Mouse (Mus musculus) MEL (cell line): ENCODE data around the gene Chil1. TPM values are rescaled to one million over a fixed set of nuclear protein-coding genes. Genes with fewer than 3 reads are reported as not detected.

ENCODE experiments used
- DNase-seq: peaks from one replicate; pipeline ENCODE4 v3.0.0; 2011; ENCODE audit warnings: low read depth, low spot score
- H3K27ac ChIP-seq: 2 replicates; pipeline ENCODE4 v1.5.1; 2012; ENCODE audit warnings: low read depth, mild to moderate bottlenecking, control low read depth, low read length, moderate library complexity; ENCODE audit not compliant: control insufficient read depth
- H3K27me3 ChIP-seq, 2 experiments: fragments of 150-350 bp in 1 of 2; sonication (generic) in 1 of 2; 2 replicates each; pipeline ENCODE4 v1.6.1; 2012; ENCODE audit warnings: low read length in 2 of 2, mild to moderate bottlenecking in 2 of 2, improper control_type of control experiment in 1 of 2, moderate library complexity in 1 of 2; ENCODE audit not compliant: insufficient read depth in 2 of 2, control insufficient read depth in 1 of 2
- H3K36me3 ChIP-seq, 2 experiments: 2 replicates each; pipeline ENCODE4 v1.6.1; 2012 to 2014; ENCODE audit warnings: low read length in 2 of 2, improper control_type of control experiment in 1 of 2, inconsistent platforms in 1 of 2, mild to moderate bottlenecking in 1 of 2; ENCODE audit not compliant: insufficient read depth in 2 of 2, control insufficient read depth in 1 of 2
- H3K4me1 ChIP-seq, 2 experiments: fragments of 150-350 bp in 1 of 2; sonication (generic) in 1 of 2; 2 replicates each; pipeline ENCODE4 v1.6.1; 2012; ENCODE audit warnings: low read length in 2 of 2, improper control_type of control experiment in 1 of 2, mild to moderate bottlenecking in 1 of 2; ENCODE audit not compliant: insufficient read depth in 2 of 2, control insufficient read depth in 1 of 2
- H3K4me3 ChIP-seq, 2 experiments: fragments of 150-350 bp in 1 of 2; sonication (generic) in 1 of 2; 2 replicates each; pipeline ENCODE4 v1.5.1; 2012; ENCODE audit warnings: low read depth in 2 of 2, low read length in 2 of 2, mild to moderate bottlenecking in 2 of 2, moderate library complexity in 2 of 2, control low read depth in 1 of 2, improper control_type of control experiment in 1 of 2; ENCODE audit not compliant: control insufficient read depth in 1 of 2, insufficient read depth in 1 of 2
- H3K79me2 ChIP-seq: 2 replicates; pipeline ENCODE4 v1.6.1; 2012; ENCODE audit warnings: mild to moderate bottlenecking, low read length, moderate library complexity; ENCODE audit not compliant: control insufficient read depth, poor library complexity, insufficient read depth
- H3K9ac ChIP-seq: 2 replicates; pipeline ENCODE4 v1.6.1; 2012; ENCODE audit warnings: low read depth, mild to moderate bottlenecking, control low read depth, low read length, moderate library complexity; ENCODE audit not compliant: control insufficient read depth, poor library complexity, severe bottlenecking
- H3K9me3 ChIP-seq: fragments of 150-350 bp; sonication (generic); replicated peaks from 2 replicates; pipeline ENCODE4 v1.6.1; 2012; ENCODE audit warnings: mild to moderate bottlenecking, low read length, improper control_type of control experiment, moderate library complexity; ENCODE audit not compliant: insufficient read depth
- CHD1 ChIP-seq: IDR thresholded peaks from 2 replicates; pipeline ENCODE4 v1.6.1; 2012; ENCODE audit warnings: low read depth, mild to moderate bottlenecking, inconsistent platforms, low read length, improper control_type of control experiment
- CHD2 ChIP-seq: IDR thresholded peaks from 2 replicates; pipeline ENCODE4 v1.6.1; 2011; ENCODE audit warnings: low read length, improper control_type of control experiment
- ELF1 ChIP-seq: IDR thresholded peaks from 2 replicates; pipeline ENCODE4 v1.6.1; 2014; ENCODE audit warnings: low read depth, mild to moderate bottlenecking, inconsistent platforms, low read length, improper control_type of control experiment, moderate library complexity
- EP300 ChIP-seq, 2 experiments: IDR thresholded peaks; 2 replicates each; pipeline ENCODE4 v1.6.1; 2011; ENCODE audit warnings: improper control_type of control experiment in 2 of 2, low read length in 2 of 2, low read depth in 1 of 2, mild to moderate bottlenecking in 1 of 2
- ETS1 ChIP-seq: IDR thresholded peaks from 2 replicates; pipeline ENCODE4 v1.6.1; 2012; ENCODE audit warnings: low read depth, mild to moderate bottlenecking, inconsistent platforms, low read length, improper control_type of control experiment, moderate library complexity
- GABPA ChIP-seq: IDR thresholded peaks from 2 replicates; pipeline ENCODE4 v1.6.1; 2012; ENCODE audit warnings: low read depth, mild to moderate bottlenecking, inconsistent platforms, low read length, improper control_type of control experiment, moderate library complexity
- HCFC1 ChIP-seq: IDR thresholded peaks from 2 replicates; pipeline ENCODE4 v1.6.1; 2012; ENCODE audit warnings: low read depth, mild to moderate bottlenecking, inconsistent platforms, low read length, improper control_type of control experiment, moderate library complexity
- JUND ChIP-seq: IDR thresholded peaks from 2 replicates; pipeline ENCODE4 v1.6.1; 2011; ENCODE audit warnings: low read depth, mild to moderate bottlenecking, improper control_type of control experiment, low read length
- KAT2A ChIP-seq: conservative IDR thresholded peaks from 2 replicates; pipeline ENCODE4 v1.6.1; 2012; ENCODE audit warnings: low read depth, low read length, improper control_type of control experiment, inconsistent platforms
- MAFK ChIP-seq: IDR thresholded peaks from 2 replicates; pipeline ENCODE4 v1.6.1; 2011; ENCODE audit warnings: low read depth, mild to moderate bottlenecking, low read length, improper control_type of control experiment, borderline replicate concordance
- MAX ChIP-seq: IDR thresholded peaks from 2 replicates; pipeline ENCODE4 v1.6.1; 2011; ENCODE audit warnings: low read length, improper control_type of control experiment
- MAZ ChIP-seq: IDR thresholded peaks from 2 replicates; pipeline ENCODE4 v1.6.1; 2012; ENCODE audit warnings: low read depth, mild to moderate bottlenecking, inconsistent platforms, low read length, improper control_type of control experiment
- MEF2A ChIP-seq: IDR thresholded peaks from 2 replicates; pipeline ENCODE4 v1.6.1; 2014; ENCODE audit warnings: low read depth, mild to moderate bottlenecking, inconsistent platforms, low read length, improper control_type of control experiment; ENCODE audit not compliant: poor library complexity, insufficient replicate concordance, severe bottlenecking; ENCODE audit errors: extremely low read depth
- MXI1 ChIP-seq: IDR thresholded peaks from 2 replicates; pipeline ENCODE4 v1.6.1; 2011; ENCODE audit warnings: mild to moderate bottlenecking, low read depth, low read length, improper control_type of control experiment
- MYC ChIP-seq: IDR thresholded peaks from 2 replicates; pipeline ENCODE4 v1.6.1; 2011; ENCODE audit warnings: low read depth, mild to moderate bottlenecking, low read length, improper control_type of control experiment, moderate library complexity
- NRF1 ChIP-seq: IDR thresholded peaks from 2 replicates; pipeline ENCODE4 v1.6.1; 2014; ENCODE audit warnings: low read depth, mild to moderate bottlenecking, inconsistent platforms, low read length, improper control_type of control experiment, moderate library complexity; ENCODE audit not compliant: poor library complexity, insufficient read depth, severe bottlenecking
- POLR2AphosphoS2 ChIP-seq: IDR thresholded peaks from 2 replicates; pipeline ENCODE4 v1.6.1; 2011; ENCODE audit warnings: low read length, improper control_type of control experiment
- POLR2AphosphoS5 ChIP-seq: IDR thresholded peaks from 2 replicates; pipeline ENCODE4 v1.6.1; 2012; ENCODE audit warnings: low read depth, borderline replicate concordance, mild to moderate bottlenecking, inconsistent platforms, low read length, moderate library complexity, mixed read lengths
- RAD21 ChIP-seq: IDR thresholded peaks from 2 replicates; pipeline ENCODE4 v1.6.1; 2011; ENCODE audit warnings: mild to moderate bottlenecking, low read depth, low read length, improper control_type of control experiment
- RCOR1 ChIP-seq: IDR thresholded peaks from 2 replicates; pipeline ENCODE4 v1.6.1; 2012; ENCODE audit warnings: low read depth, mild to moderate bottlenecking, inconsistent platforms, low read length, improper control_type of control experiment
- SMC3 ChIP-seq: IDR thresholded peaks from 2 replicates; pipeline ENCODE4 v1.6.1; 2011; ENCODE audit warnings: low read depth, low read length, improper control_type of control experiment
- TAL1 ChIP-seq: IDR thresholded peaks from 2 replicates; pipeline ENCODE4 v1.6.1; 2012; ENCODE audit warnings: mild to moderate bottlenecking, inconsistent platforms, low read length, moderate library complexity, mixed read lengths
- TBP ChIP-seq: IDR thresholded peaks from 2 replicates; pipeline ENCODE4 v1.8.0; 2011; ENCODE audit warnings: low read depth, low read length, improper control_type of control experiment
- TCF12 ChIP-seq: IDR thresholded peaks from 2 replicates; pipeline ENCODE4 v1.6.1; 2014; ENCODE audit warnings: low read depth, mild to moderate bottlenecking, inconsistent platforms, low read length, improper control_type of control experiment, moderate library complexity
- UBTF ChIP-seq: IDR thresholded peaks from 2 replicates; pipeline ENCODE4 v1.6.1; 2012; ENCODE audit warnings: low read depth, mild to moderate bottlenecking, inconsistent platforms, low read length, improper control_type of control experiment, moderate library complexity, borderline replicate concordance; ENCODE audit not compliant: insufficient read depth
- USF1 ChIP-seq: IDR thresholded peaks from 2 replicates; pipeline ENCODE4 v1.6.1; 2014; ENCODE audit warnings: low read depth, mild to moderate bottlenecking, inconsistent platforms, low read length, improper control_type of control experiment, moderate library complexity
- USF2 ChIP-seq, 2 experiments: IDR thresholded peaks; 2 replicates each; pipeline ENCODE4 v1.6.1; 2011 to 2012; ENCODE audit warnings: improper control_type of control experiment in 2 of 2, low read length in 2 of 2, borderline replicate concordance in 1 of 2, inconsistent platforms in 1 of 2, low read depth in 1 of 2, mild to moderate bottlenecking in 1 of 2; ENCODE audit not compliant: insufficient read depth in 1 of 2
- ZKSCAN1 ChIP-seq: IDR thresholded peaks from 2 replicates; pipeline ENCODE4 v1.6.1; 2012; ENCODE audit warnings: low read depth, mild to moderate bottlenecking, inconsistent platforms, low read length, improper control_type of control experiment, moderate library complexity
- ZMIZ1 ChIP-seq: IDR thresholded peaks from 2 replicates; pipeline ENCODE4 v1.6.1; 2012; ENCODE audit warnings: low read depth, mild to moderate bottlenecking, inconsistent platforms, low read length, improper control_type of control experiment, moderate library complexity
- polyA plus RNA-seq, 2 experiments: library from polyadenylated mRNA; stranded (reverse) in 1 of 2; unstranded in 1 of 2; fragments of >175 nt in 1 of 2; fragments of >200 nt in 1 of 2; gene quantifications; 2 replicates each; pipeline versions ENCODE4 v1.2.1 to v1.2.4; 2012; ENCODE audit warnings: low replicate concordance in 2 of 2, low read depth in 1 of 2; ENCODE audit not compliant: insufficient read length in 2 of 2, insufficient read depth in 1 of 2, missing spikeins in 1 of 2
- total RNA-seq: library from RNA; depleted of rRNA; stranded (reverse); fragments of 300-350 nt; gene quantifications from 2 replicates; pipeline ENCODE4 v1.2.3, GENCODE M21; 2012

Chil1 gene
- total and polyA plus RNA-seq, 3 experiments = not detected

- H3K4me1 ChIP-seq = 0 out of 4 replicates have a peak, but pooled peaks cover 0 to 4% of the 10 kb centered on the region in 2 experiments
- no peak overlapping the region for H3K9ac ChIP-seq
- H3K36me3 ChIP-seq = no peaks in the 10 kb centered on the region
- peaks cover 2 to 8% of the 10 kb centered on the region in 2 experiments; a peak in 3 of 4 replicates for H3K27me3 ChIP-seq
- no peaks in the 10 kb centered on the region for H3K79me2 ChIP-seq
- no peak overlapping the region for H3K4me3 ChIP-seq
- no peaks in the 10 kb centered on the region for H3K9me3 ChIP-seq
- TF ChIP-seq ZKSCAN1 = no peak
- no peak for TF ChIP-seq MAX
- no peak for TF ChIP-seq USF2 (IDR thresholded peaks at IDR 0.05; ENCODE audit: borderline replicate concordance in 1 of 2, insufficient read depth in 1 of 2, low read depth in 1 of 2, low read length in 2 of 2)
- TF ChIP-seq MYC = no peak
- no peak for TF ChIP-seq CHD1
- TF ChIP-seq UBTF = no peak
- TF ChIP-seq ZMIZ1 = no peak
- TF ChIP-seq CHD2 = no peak
- no peak for TF ChIP-seq RAD21
- no peak for TF ChIP-seq GABPA
- no peak for TF ChIP-seq TCF12
- TF ChIP-seq MEF2A = no peak
- no peak for TF ChIP-seq ELF1
- no peak for TF ChIP-seq ETS1
- no peak for TF ChIP-seq MXI1
- TF ChIP-seq EP300 (IDR thresholded peaks at IDR 0.05; ENCODE audit: low read depth in 1 of 2, low read length in 2 of 2) = no peak
- TF ChIP-seq SMC3 = no peak
- DNase-seq = no peak
- H3K27ac ChIP-seq = no peak overlapping the region
These were observed 8.9 kb upstream of the Chil1 start for GRCm38 (mm10) chr1:134173081-134173480.

- Histone ChIP-seq H3K27me3 (peaks cover 2 to 5% of the 10 kb centered on the region in 2 experiments), H3K36me3 (no peaks in the 10 kb centered on the region), H3K9me3 (no peaks in the 10 kb centered on the region), H3K4me3 (no peak overlapping the region), H3K79me2 (no peaks in the 10 kb centered on the region), H3K27ac (no peak overlapping the region), H3K4me1 (no peaks in the 10 kb centered on the region), H3K9ac (no peak overlapping the region)
- DNase-seq = no peak
- TF ChIP-seq USF2 (IDR thresholded peaks at IDR 0.05; ENCODE audit: borderline replicate concordance in 1 of 2, insufficient read depth in 1 of 2, low read depth in 1 of 2, low read length in 2 of 2) (no peak), GABPA (no peak), NRF1 (no peak), POLR2AphosphoS2 (no peak), TBP (no peak), MAZ (no peak), TAL1 (no peak), MAFK (no peak), SMC3 (no peak), CHD2 (no peak), USF1 (no peak), ETS1 (no peak), CHD1 (no peak), KAT2A (no peak), POLR2AphosphoS5 (no peak), JUND (no peak), ELF1 (no peak), EP300 (IDR thresholded peaks at IDR 0.05; ENCODE audit: low read depth in 1 of 2, low read length in 2 of 2) (no peak), HCFC1 (no peak), RCOR1 (no peak)
These were observed 4.0 kb upstream of the Chil1 start for GRCm38 (mm10) chr1:134177976-134178375.
